Comparison of ENCODE assay signal across 13 mouse cellular contexts in the genomic region with DNA sequence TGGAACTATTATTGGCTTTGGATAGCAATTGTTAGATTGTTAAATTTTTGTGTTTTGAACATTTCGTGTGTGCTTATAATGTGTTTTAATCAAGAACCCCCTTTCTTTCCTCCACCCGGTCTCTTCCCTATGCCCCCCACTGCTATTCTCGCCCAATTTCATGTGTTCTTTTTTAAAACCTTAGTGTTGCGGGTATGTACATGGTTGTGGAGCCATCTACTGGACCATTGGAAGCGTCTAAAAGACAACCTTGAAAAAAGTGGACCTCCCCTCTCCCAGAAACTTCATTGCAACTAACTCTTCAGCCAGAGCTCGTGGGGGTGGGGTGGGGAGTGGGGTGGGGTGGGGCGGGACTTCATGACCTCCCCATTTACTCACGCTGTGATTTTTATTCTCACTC.
DNase-seq lines count a peak whose midpoint lies in the region; ATAC-seq lines count a peak whose summit lies in the region.
"Had no signal": no experiment of that assay in that cellular context is flagged by ENCODE, and none has a peak within 500 bp of the region (broad histone marks: within the 10 kb centered on the region; RNA-seq: fewer than 3 reads in every experiment).

No protein-coding gene starts in this region.

- peak overlapping the region; percentile 4; the same call in 1 of the 2 replicates for H3K4me2 ChIP-seq in heart, embryonic 13.5 days
- no peak overlapping the region for H3K4me2 ChIP-seq in kidney, embryonic 16.5 days (replicated peaks; ENCODE audit: low read depth, low read length)
- H3K4me2 ChIP-seq in midbrain, embryonic 15.5 days = no peak overlapping the region
- H3K4me2 ChIP-seq: embryonic facial prominence, embryonic 15.5 days; stomach, embryonic 15.5 days had no signal

- no peaks in the 10 kb centered on the region for H3K36me3 ChIP-seq in heart, embryonic 13.5 days
- H3K36me3 ChIP-seq in kidney, embryonic 16.5 days (ENCODE audit: insufficient read depth, low read length) = no peaks in the 10 kb centered on the region
- no peaks in the 10 kb centered on the region for H3K36me3 ChIP-seq in midbrain, embryonic 15.5 days (replicated peaks)
- H3K36me3 ChIP-seq: embryonic facial prominence, embryonic 15.5 days; stomach, embryonic 15.5 days had no signal

- H3K9me3 ChIP-seq in heart, embryonic 13.5 days = no peaks in the 10 kb centered on the region
- no peaks in the 10 kb centered on the region for H3K9me3 ChIP-seq in kidney, embryonic 16.5 days (ENCODE audit: low read length)
- H3K9me3 ChIP-seq in midbrain, embryonic 15.5 days = no peaks in the 10 kb centered on the region
- H3K9me3 ChIP-seq: embryonic facial prominence, embryonic 15.5 days; stomach, embryonic 15.5 days had no signal

- intact Hi-C loops in heart, postnatal 36 days (cut with DNase I) = loop anchor here (2.0 kb wide), 2 partner anchors 157 to 229 kb away; no protein-coding TSS in a partner anchor

- H3K27me3 ChIP-seq in heart, embryonic 13.5 days (replicated peaks) = no peaks in the 10 kb centered on the region
- H3K27me3 ChIP-seq in kidney, embryonic 16.5 days (ENCODE audit: insufficient read depth, low read length) = no peaks in the 10 kb centered on the region
- no peaks in the 10 kb centered on the region for H3K27me3 ChIP-seq in midbrain, embryonic 15.5 days (replicated peaks)
- H3K27me3 ChIP-seq: embryonic facial prominence, embryonic 15.5 days; stomach, embryonic 15.5 days had no signal

- no peak for ATAC-seq in heart, embryonic 13.5 days (ENCODE audit: extremely low read depth, insufficient number of reproducible peaks, low FRiP score, low TSS enrichment)
- peak; percentile 70; the same call in 1 of the 2 replicates for ATAC-seq in kidney, embryonic 16.5 days (ENCODE audit: low FRiP score, low TSS enrichment)
- ATAC-seq in midbrain, embryonic 15.5 days (replicated peaks) = no peak

- DNase-seq in heart, postnatal 36 days = no peak
- DNase-seq in lung, postnatal 10 days = peak; percentile 3
- no peak for DNase-seq in lung, postnatal 25 days (ENCODE audit: low spot score)
- DNase-seq in ovary, postnatal 36 days (ENCODE audit: low spot score) = no peak
- no peak for DNase-seq in right cerebral cortex, adult 18-20 months
- DNase-seq: adrenal gland, postnatal 10 days; cerebellum, adult 8-10 months had no signal

- H3K9ac ChIP-seq in heart, embryonic 13.5 days = no peak overlapping the region
- H3K9ac ChIP-seq in kidney, embryonic 16.5 days (replicated peaks; ENCODE audit: low read length) = no peak overlapping the region
- no peak overlapping the region for H3K9ac ChIP-seq in midbrain, embryonic 15.5 days
- H3K9ac ChIP-seq: embryonic facial prominence, embryonic 15.5 days; liver, embryonic 14.5 days; stomach, embryonic 15.5 days had no signal

- 52% methylated on average over 8 of the region's 8 CpGs for WGBS in heart, embryonic 13.5 days
- WGBS in kidney, embryonic 16.5 days = 59% methylated on average over 8 of the region's 8 CpGs
- WGBS in midbrain, embryonic 15.5 days = 70% methylated on average over 8 of the region's 8 CpGs

- H3K4me3 ChIP-seq in heart, embryonic 13.5 days = no peak overlapping the region
- H3K4me3 ChIP-seq in kidney, embryonic 16.5 days (ENCODE audit: low read length) = no peak overlapping the region
- no peak overlapping the region for H3K4me3 ChIP-seq in midbrain, embryonic 15.5 days
- H3K4me3 ChIP-seq: embryonic facial prominence, embryonic 15.5 days; stomach, embryonic 15.5 days had no signal

- peaks cover 16% of the 10 kb centered on the region for H3K4me1 ChIP-seq in heart, embryonic 13.5 days
- H3K4me1 ChIP-seq in kidney, embryonic 16.5 days (ENCODE audit: insufficient read depth, low read length) = peaks cover 8% of the 10 kb centered on the region
- no peaks in the 10 kb centered on the region for H3K4me1 ChIP-seq in midbrain, embryonic 15.5 days
- H3K4me1 ChIP-seq: stomach, embryonic 15.5 days had no signal

- H3K27ac ChIP-seq in heart, embryonic 13.5 days (replicated peaks) = peak overlapping the region; percentile 10; the same call in 1 of the 2 replicates
- H3K27ac ChIP-seq in kidney, embryonic 16.5 days (ENCODE audit: low read length) = no peak overlapping the region
- H3K27ac ChIP-seq in midbrain, embryonic 15.5 days = no peak overlapping the region
- H3K27ac ChIP-seq: embryonic facial prominence, embryonic 15.5 days; liver, embryonic 14.5 days; stomach, embryonic 15.5 days had no signal
